Mouse (Mus musculus): ENCODE results near the gene Fancd2.

Gene Fancd2

DNA sequence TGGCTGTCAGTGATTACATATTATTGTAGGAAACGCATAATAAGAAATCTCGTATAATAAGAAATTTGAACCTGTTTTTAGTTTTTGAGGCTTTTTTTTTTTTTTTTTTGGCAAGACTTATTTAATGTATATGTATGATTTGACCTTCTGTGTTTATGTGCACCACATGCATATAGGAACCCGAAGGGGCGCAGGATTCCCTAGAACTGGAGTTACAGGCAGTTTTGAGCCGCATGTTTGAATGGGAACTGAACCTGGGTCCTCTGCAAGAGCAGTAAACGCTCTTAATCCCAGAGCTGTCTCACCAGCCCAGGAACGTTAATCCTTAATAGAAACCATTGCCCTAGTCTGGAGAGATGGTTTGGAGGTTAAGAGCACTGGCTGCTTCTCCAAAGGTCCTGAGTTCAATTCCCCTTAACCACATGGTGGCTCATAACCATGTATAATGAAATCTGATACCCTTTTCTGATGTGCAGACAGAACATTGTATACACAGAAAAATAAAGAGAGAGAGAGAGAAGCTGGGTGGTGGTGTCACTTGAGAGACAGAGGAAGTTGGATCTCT is 440 bp downstream of the Fancd2 start:
- no peak for DNase-seq

GRCm38 (mm10) chr6:113534886-113535285 is 3.4 kb downstream of the Fancd2 start:
- no peak for DNase-seq

GRCm38 (mm10) chr6:113541610-113542009 is 10.1 kb downstream of the Fancd2 start:
- DNase-seq: no peak

DNA sequence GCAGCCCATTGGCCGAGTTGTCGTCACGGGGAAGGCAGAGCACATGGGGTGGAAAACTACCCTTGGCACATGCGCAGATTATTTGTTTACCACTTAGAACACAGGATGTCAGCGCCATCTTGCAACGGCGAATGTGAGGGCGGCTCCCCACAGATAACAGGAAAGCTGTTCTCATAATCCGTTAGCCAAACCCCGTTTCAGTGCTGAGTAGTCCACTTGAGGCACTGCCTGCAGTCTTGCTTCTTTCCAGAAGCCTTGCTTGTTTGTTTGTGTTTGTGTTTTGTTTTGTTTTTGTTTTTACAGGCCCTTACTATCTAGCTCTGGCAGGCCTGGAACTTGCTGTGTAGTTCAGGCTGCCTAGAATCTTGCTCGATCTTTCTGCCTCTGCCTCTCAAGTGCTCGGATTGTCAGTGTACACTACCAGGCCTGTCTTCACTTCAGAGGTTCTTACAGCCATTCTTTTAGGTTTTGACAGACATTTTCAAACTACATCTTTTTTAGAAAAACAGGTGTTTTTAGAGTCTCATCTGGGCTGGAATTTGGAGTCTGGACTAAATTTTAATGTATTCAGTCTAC is 12.5 kb downstream of the Fancd2 start:
- DNase-seq: no peak

GRCm38 (mm10) chr6:113559736-113560135 is 28.3 kb downstream of the Fancd2 start:
- DNase-seq: no peak

GRCm38 (mm10) chr6:113564557-113564956 is 33.1 kb downstream of the Fancd2 start:
- DNase-seq: no peak

GRCm38 (mm10) chr6:113576044-113576443 is 44.6 kb downstream of the Fancd2 start:
- no peak for DNase-seq

DNA sequence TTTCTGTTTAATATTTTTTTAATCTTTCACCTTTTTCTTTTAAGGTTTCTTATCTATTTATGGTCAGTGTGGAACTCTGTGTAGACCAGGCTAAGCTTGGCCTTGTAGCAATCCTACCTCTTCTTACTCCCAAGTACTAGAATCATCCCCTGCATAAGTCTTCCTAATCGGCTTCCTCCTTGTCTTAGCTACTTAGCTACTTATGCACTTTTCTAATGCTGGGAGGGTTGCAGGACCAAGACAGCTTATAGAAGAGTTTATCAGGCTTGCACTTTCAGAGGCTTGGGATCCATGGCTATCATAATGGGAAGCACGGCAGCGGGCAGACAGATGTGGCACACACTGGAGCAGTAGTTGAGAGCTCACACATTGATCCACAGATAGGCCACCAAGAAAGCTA is 47.8 kb downstream of the Fancd2 start:
- no peak for DNase-seq

- DNase-seq: no peak
Observed at GRCm38 (mm10) chr6:113583023-113583422, 51.5 kb downstream of the Fancd2 start.

DNA sequence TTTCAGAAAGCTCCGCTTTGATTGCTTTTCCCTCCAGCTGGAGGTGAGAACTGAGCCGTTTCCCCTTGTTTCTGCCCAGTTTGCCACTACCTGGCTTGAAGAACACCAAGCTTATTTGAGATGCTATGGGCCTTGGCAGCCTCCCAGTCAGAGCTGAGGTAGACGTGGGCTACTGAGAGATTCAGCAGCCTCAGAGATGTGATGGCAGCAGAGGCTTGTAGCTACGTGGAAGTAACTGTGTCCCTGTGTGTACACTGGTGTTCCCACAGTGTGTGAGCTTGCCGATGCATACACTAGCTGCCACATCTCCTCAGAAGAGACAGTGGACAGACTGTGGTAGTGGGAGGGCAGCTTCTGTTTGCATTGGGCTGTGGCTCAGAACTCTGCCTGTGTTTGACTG is 53.6 kb downstream of the Fancd2 start:
- no peak for DNase-seq

DNA sequence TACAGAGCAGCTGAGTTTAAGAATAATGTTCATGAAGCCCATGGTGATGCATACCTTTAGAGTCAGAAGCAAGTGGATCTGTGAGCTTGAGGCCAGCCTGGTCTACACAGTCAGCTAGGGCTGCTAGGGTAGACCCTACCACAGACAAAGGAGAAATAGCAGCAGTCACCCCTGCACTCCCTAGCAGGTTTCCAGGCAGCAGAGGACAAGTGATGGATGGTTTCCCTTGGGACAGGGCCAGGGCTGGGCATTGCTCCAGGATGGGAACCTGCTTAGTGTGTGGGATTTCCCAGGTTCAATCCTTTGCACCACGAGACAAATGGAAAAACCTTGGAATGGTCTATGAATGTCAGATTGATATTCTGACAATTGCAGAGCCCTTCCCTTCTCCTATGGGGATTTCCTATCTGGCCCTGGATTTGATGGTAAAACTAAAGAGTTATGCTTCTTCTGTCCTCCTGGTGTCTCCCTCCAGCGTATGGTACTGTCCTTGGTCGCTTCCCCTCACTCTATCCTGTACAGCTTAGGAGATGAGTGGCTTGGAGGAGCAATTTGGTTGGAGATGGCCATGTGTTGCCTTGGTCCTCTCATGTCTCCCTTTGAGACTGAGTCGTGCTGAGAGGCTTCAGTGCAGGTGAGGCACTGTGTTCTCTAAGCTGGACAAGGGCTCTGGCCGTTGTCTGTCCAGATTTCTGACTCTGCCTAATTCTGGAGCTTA is 55.1 kb downstream of the Fancd2 start:
- DNase-seq: no peak

DNA sequence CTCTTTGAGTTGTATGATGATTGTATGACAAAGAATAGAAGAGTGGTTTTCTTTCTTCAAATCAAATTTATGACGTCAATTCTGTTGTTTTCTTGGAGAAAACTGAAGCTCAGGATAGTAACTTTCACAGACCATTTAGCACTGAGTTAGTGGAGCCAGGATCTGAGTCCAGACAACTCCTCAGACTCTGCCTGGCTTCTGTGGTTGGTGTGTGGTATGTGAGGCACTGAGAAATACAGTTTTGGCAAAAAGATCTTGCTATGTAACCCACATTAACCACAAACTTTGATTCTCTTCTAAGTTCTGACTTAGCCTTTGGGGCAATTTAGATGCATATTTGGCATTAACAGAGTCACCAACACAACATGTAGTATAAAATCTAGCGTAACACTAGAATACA is 61.2 kb downstream of the Fancd2 start:
- no peak for DNase-seq

GRCm38 (mm10) chr6:113597945-113598344 is 66.5 kb downstream of the Fancd2 start:
- DNase-seq: no peak

GRCm38 (mm10) chr6:113599833-113600232 is 68.4 kb downstream of the Fancd2 start:
- no peak for DNase-seq

DNA sequence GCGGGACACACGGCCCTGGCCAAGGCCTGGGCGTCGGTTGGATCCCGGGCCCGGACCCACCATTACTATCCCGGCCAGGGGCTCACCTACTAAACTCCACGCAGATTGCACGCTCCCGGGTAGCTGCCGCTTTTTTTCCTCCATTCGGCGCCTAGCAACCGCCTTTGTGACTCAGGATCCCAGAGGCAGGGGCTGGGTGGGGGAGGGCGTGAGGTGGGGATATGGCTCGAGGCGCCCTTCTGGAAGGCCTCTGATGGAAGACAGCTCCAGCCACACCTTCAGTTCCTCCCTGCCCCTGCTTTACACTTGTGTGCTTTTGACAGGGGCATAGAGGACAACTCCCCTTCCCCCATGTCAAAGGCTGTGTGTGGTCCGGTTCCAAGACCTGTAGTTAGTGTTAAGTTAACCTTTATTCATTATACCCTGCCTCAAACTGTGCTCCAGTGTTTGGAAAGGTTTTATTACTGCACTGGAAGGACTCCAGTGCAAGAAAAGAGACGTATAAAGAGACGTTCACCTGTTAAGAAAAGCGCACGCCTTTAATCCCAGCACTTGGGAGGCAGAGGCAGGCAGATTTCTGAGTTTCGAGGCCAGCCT is 69.2 kb downstream of the Fancd2 start, which contains the start of gene Fancd2os:
Fancd2os (minus strand) TSS at position 173 of the 597 bp plus-strand sequence.
- no peak for DNase-seq

GRCm38 (mm10) chr6:113602821-113603220 is 71.3 kb downstream of the Fancd2 start:
- DNase-seq: no peak

GRCm38 (mm10) chr6:113603993-113604392 is 72.5 kb downstream of the Fancd2 start:
- DNase-seq: no peak

GRCm38 (mm10) chr6:113604432-113605223 is 73.1 kb downstream of the Fancd2 start, which contains the start of gene Brk1:
Brk1 (plus strand) TSS chr6:113604772.
- DNase-seq: peak; percentile 92

GRCm38 (mm10) chr6:113605224-113605545 is 73.7 kb downstream of the Fancd2 start:
- no peak for DNase-seq

DNA sequence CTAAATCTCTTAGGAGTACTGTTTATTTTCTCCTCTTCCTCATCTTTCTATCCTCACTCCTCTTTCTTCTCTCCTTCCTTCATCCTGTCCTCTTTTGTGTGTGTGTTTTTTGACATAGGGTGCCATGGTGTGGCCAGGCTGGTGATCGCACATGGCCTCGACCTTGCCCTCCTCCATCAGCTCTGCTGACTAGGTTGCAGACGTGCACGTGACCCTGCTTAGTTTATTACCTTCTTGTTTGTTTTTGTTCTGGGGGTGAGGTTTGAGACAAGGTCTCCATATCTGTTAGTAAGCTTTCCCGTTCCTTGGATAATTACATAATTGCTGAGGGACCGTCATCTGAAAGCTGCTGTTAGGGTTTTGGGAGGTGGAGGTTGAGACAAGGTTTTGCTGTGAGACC is 77.4 kb downstream of the Fancd2 start:
- no peak for DNase-seq

- no peak for DNase-seq
Observed at GRCm38 (mm10) chr6:113609293-113609692, 77.8 kb downstream of the Fancd2 start.

DNA sequence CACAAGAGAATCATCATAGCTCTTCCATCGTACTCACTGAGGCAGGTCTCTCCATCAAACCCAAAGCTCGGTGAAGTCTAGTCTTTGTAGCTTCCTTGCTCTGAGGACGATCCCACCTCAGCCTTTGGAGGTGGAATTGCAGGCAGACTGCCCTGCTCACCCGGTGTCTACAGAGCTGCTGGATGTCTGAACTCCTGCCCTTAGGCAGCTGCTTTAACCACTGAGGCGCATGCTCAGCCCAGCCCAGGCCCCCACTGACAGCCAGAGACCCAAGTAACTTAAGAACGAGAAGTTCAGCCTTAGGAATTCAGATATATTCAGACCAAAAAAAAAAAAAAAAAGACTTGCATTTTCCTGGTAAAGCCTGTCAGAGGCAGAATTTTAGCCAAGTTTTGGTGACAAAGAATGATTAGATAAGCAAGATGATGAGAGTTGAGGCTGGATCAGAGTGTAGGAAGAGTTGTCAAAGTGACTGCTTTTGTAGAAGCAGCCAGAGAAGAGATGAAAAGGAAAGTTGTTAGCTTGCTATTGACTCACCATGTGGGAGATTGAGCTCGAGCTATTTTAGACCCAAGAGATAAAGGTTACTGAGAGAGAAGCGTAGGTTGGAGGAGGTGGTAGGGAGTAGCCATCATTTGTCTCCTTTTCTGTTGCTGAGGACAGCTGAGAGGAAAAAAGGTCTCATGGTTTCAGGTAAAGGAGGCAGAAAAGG is 80.9 kb downstream of the Fancd2 start:
- no peak for DNase-seq

DNA sequence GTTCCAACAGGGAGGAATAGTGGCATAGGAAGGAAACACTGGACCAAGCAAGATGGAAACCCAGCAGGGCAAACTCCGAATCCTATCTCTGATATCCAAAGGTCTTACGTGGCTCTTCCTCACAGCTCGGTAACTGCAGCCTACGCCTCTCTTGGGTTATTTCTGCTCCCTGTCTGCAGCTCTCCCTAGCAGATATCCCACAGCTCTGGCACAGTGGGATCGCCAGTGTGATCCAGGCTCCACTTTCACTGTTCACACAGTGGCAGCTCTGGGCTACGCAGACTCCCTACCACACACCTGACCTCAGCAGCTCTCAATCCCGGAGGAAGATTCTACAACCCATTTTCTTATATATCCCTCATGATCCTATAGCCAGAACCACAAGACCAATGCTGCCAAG is 82.7 kb downstream of the Fancd2 start:
- DNase-seq: no peak

Measured in cerebellum, adult 11 months (tissue).